Mouse (Mus musculus) E14TG2a.4 (cell line): Measurements from ENCODE around the gene Drd1.
A peak's percentile ranks its signal among the peaks of the same experiment; 100 is the strongest.

Source experiments
- H3K27me3 ChIP-seq: 2 replicates; pipeline ENCODE4 v1.6.1; 2014; ENCODE audit warnings: low read length, control low read depth; ENCODE audit not compliant: insufficient read depth
- H3K36me3 ChIP-seq: 2 replicates; pipeline ENCODE4 v1.6.1; 2014; ENCODE audit warnings: low read length, control low read depth; ENCODE audit not compliant: insufficient read depth
- H3K4me1 ChIP-seq: replicated peaks from 2 replicates; pipeline ENCODE4 v1.6.1; 2014; ENCODE audit warnings: low read depth, low read length, control low read depth
- H3K4me3 ChIP-seq: replicated peaks from 2 replicates; pipeline ENCODE4 v1.5.1; 2014; ENCODE audit warnings: mild to moderate bottlenecking, low read length
- H3K9me3 ChIP-seq: 2 replicates; pipeline ENCODE4 v1.6.1; 2014; ENCODE audit warnings: low read length, control low read depth
- CTCF ChIP-seq: conservative IDR thresholded peaks from 2 replicates; pipeline ENCODE4 v1.5.1; 2014; ENCODE audit warnings: low read length
- NANOG ChIP-seq: IDR thresholded peaks from 2 replicates; pipeline ENCODE4 v1.6.1; 2014; ENCODE audit warnings: borderline replicate concordance, low read length, mixed read lengths
- POU5F1 ChIP-seq: IDR thresholded peaks from 2 replicates; pipeline ENCODE4 v1.6.1; 2014; ENCODE audit warnings: low read length, borderline replicate concordance

Drd1 gene

GRCm38 (mm10) chr13:54035541-54035940, 20.0 kb downstream of the Drd1 start:
- H3K4me1 ChIP-seq: peaks cover 12% of the 10 kb centered on the region
- H3K27me3 ChIP-seq: no peaks in the 10 kb centered on the region; the same call in 1 of the 2 replicates
- TF ChIP-seq CTCF (peak; percentile 85), POU5F1 (no peak)
- no peaks in the 10 kb centered on the region for H3K36me3 ChIP-seq
- no peaks in the 10 kb centered on the region for H3K9me3 ChIP-seq
- no peak overlapping the region for H3K4me3 ChIP-seq

- peaks cover 17% of the 10 kb centered on the region for H3K4me1 ChIP-seq
- TF ChIP-seq POU5F1 (no peak), NANOG (no peak), CTCF (no peak)
These were observed 21.9 kb downstream of the Drd1 start for GRCm38 (mm10) chr13:54033653-54034052.

GRCm38 (mm10) chr13:54027079-54027478, 28.4 kb downstream of the Drd1 start:
- TF ChIP-seq POU5F1 (no peak), NANOG (no peak), CTCF (no peak)
- peaks cover 17% of the 10 kb centered on the region for H3K4me1 ChIP-seq

More at GRCm38 (mm10) chr13:54033653-54034052, 21.9 kb downstream of the Drd1 start:
- H3K36me3 ChIP-seq: no peaks in the 10 kb centered on the region
- H3K9me3 ChIP-seq: peaks cover 6% of the 10 kb centered on the region; the same call in 1 of the 2 replicates
- no peaks in the 10 kb centered on the region for H3K27me3 ChIP-seq
- H3K4me3 ChIP-seq: no peak overlapping the region

GRCm38 (mm10) chr13:54023311-54023710, 32.2 kb downstream of the Drd1 start:
- no peak overlapping the region for H3K4me3 ChIP-seq
- H3K36me3 ChIP-seq: no peaks in the 10 kb centered on the region
- TF ChIP-seq POU5F1 (no peak), NANOG (no peak), CTCF (no peak)
- H3K9me3 ChIP-seq: 0 out of 2 replicates have a peak, but pooled peaks cover 3% of the 10 kb centered on the region
- no peaks in the 10 kb centered on the region for H3K4me1 ChIP-seq
- no peaks in the 10 kb centered on the region for H3K27me3 ChIP-seq

More at GRCm38 (mm10) chr13:54027079-54027478, 28.4 kb downstream of the Drd1 start:
- Histone ChIP-seq H3K9me3 (peaks cover 7% of the 10 kb centered on the region; the same call in 1 of the 2 replicates), H3K4me3 (no peak overlapping the region), H3K36me3 (no peaks in the 10 kb centered on the region), H3K27me3 (no peaks in the 10 kb centered on the region)

- TF ChIP-seq NANOG: no peak
- TF ChIP-seq CTCF: no peak
- no peak for TF ChIP-seq POU5F1
- Histone ChIP-seq H3K4me1 (no peaks in the 10 kb centered on the region), H3K9me3 (no peaks in the 10 kb centered on the region), H3K36me3 (no peaks in the 10 kb centered on the region), H3K4me3 (no peak overlapping the region), H3K27me3 (no peaks in the 10 kb centered on the region)
These were observed 46.8 kb downstream of the Drd1 start for GRCm38 (mm10) chr13:54008716-54009115.
